16 mouse cellular contexts compared by ENCODE assay signal in genomic region chr7:126773351-126773750, GRCm38 (mm10). TPM values are rescaled to one million over a fixed set of nuclear protein-coding genes. Genes with fewer than 3 reads are reported as not detected.
"Had no signal": no experiment of that assay in that cellular context is flagged by ENCODE, and none has a peak within 500 bp of the region (broad histone marks: within the 10 kb centered on the region; RNA-seq: fewer than 3 reads in every experiment).

No protein-coding gene starts in this region.

- DNase-seq: kidney, adult 9 months; kidney, postnatal 14 days; kidney, postnatal 4 days; liver; lung, adult 18-20 months; lung, postnatal 10 days; lung, postnatal 36 days; midbrain, embryonic 14.5 days; thymus, adult 18-20 months; thymus, postnatal 36 days had no signal

- H3K9me3 ChIP-seq: limb, embryonic 10.5 days; limb, embryonic 13.5 days; liver, embryonic 12.5 days; liver, embryonic 15.5 days; lung, embryonic 15.5 days had no signal

- H3K4me3 ChIP-seq: limb, embryonic 10.5 days; limb, embryonic 13.5 days; liver, embryonic 12.5 days; liver, embryonic 15.5 days; lung, embryonic 15.5 days had no signal

- H3K9ac ChIP-seq: limb, embryonic 13.5 days; liver, embryonic 12.5 days; liver, embryonic 15.5 days; lung, embryonic 15.5 days had no signal

- ATAC-seq: liver, embryonic 12.5 days had no signal

- H3K27ac ChIP-seq: limb, embryonic 10.5 days; limb, embryonic 13.5 days; liver, embryonic 12.5 days; liver, embryonic 15.5 days; lung, embryonic 15.5 days had no signal

RNA-seq across cellular contexts. Expression of gene Gdpd3, which starts 7.2 kb away (rescaled TPM):
- total RNA-seq: midbrain, postnatal 0 days had no signal
